Mouse (Mus musculus) liver, embryonic 11.5 days (tissue): ENCODE measurements around the gene Mgat4a. TPM values are rescaled to one million over a fixed set of nuclear protein-coding genes. Genes with fewer than 3 reads are reported as not detected.

Experiments used
- ATAC-seq: fragments of 200-750 bp; cut with Nextera tagmentation; replicated peaks from 2 replicates; pipeline ENCODE4 v1.8.0; 2017; ENCODE audit warnings: moderate number of reproducible peaks, mild to moderate bottlenecking, moderate TSS enrichment, moderate library complexity; ENCODE audit not compliant: low FRiP score
- DNase-seq: peaks from one replicate; pipeline ENCODE4 v3.0.0-alpha.2; 2017; ENCODE audit warnings: low spot score
- H3K27ac ChIP-seq: fragments of 300-500 bp; sonication (generic); 2 replicates; pipeline ENCODE4 v1.5.1; 2014; ENCODE audit warnings: mild to moderate bottlenecking, low read depth, low read length, control low read depth
- H3K27me3 ChIP-seq: fragments of 300-500 bp; sonication (generic); replicated peaks from 2 replicates; pipeline ENCODE4 v1.6.1; 2014; ENCODE audit warnings: low read length, mixed read lengths; ENCODE audit not compliant: control insufficient read depth, insufficient read depth
- H3K36me3 ChIP-seq: fragments of 300-500 bp; sonication (generic); 2 replicates; pipeline ENCODE4 v1.6.1; 2014; ENCODE audit warnings: mild to moderate bottlenecking, low read length, moderate library complexity, mixed read lengths; ENCODE audit not compliant: control insufficient read depth, insufficient read depth
- H3K4me1 ChIP-seq: fragments of 300-500 bp; sonication (generic); replicated peaks from 2 replicates; pipeline ENCODE4 v1.6.1; 2014; ENCODE audit warnings: low read length, mixed read lengths; ENCODE audit not compliant: control insufficient read depth, insufficient read depth
- H3K4me2 ChIP-seq: fragments of 300-500 bp; sonication (generic); 2 replicates; pipeline ENCODE4 v1.6.1; 2014; ENCODE audit warnings: mild to moderate bottlenecking, control low read depth, moderate library complexity
- H3K4me3 ChIP-seq: fragments of 300-500 bp; sonication (generic); 2 replicates; pipeline ENCODE4 v1.5.1; 2014; ENCODE audit warnings: low read depth, low read length, control low read depth
- H3K9ac ChIP-seq: fragments of 300-500 bp; sonication (generic); 2 replicates; pipeline ENCODE4 v1.6.1; 2014; ENCODE audit warnings: low read depth, low read length, control low read depth
- H3K9me3 ChIP-seq: fragments of 300-500 bp; sonication (generic); 2 replicates; pipeline ENCODE4 v1.6.1; 2016; ENCODE audit warnings: low read length, inconsistent platforms, mixed read lengths; ENCODE audit not compliant: control insufficient read depth
- WGBS: fragments of 180-500 bp; shearing (Covaris S2); extraction: QIAGEN DNeasy Blood & Tissue Kit; methylation state at CpG from one replicate; pipeline ENCODE4 v1.1.7; 2014; 5-methylcytosine and 5-hydroxymethylcytosine counted together
- polyA plus RNA-seq: library from polyadenylated mRNA; unstranded; fragments of >200 nt; fragmentation: Nextera tagmentation; extraction: Ambion mirVana; gene quantifications from 2 replicates; pipeline ENCODE4 v1.2.1, GENCODE M21; 2014

Gene Mgat4a
- polyA plus RNA-seq, 1 experiment from 2014 or later: 2.6 TPM

GRCm38 (mm10) chr1:37448361-37449095 lies 92.3 kb downstream of the Mgat4a start:
- no peak for DNase-seq
- 75% methylated on average over 10 of the region's 10 CpGs for WGBS

GRCm38 (mm10) chr1:37442848-37443835 lies 97.7 kb downstream of the Mgat4a start:
- no peak for DNase-seq
- no peak overlapping the region; the same call in 1 of the 2 replicates for H3K4me2 ChIP-seq
- 81% methylated on average over 16 of the region's 16 CpGs for WGBS

More at GRCm38 (mm10) chr1:37448361-37449095, 92.3 kb downstream of the Mgat4a start:
- no peaks in the 10 kb centered on the region for H3K36me3 ChIP-seq
- H3K27ac ChIP-seq: no peak overlapping the region
- no peaks in the 10 kb centered on the region for H3K27me3 ChIP-seq
- no peaks in the 10 kb centered on the region for H3K9me3 ChIP-seq
- no peak overlapping the region for H3K4me2 ChIP-seq
- no peak overlapping the region for H3K9ac ChIP-seq
- ATAC-seq: no peak
- no peaks in the 10 kb centered on the region for H3K4me1 ChIP-seq
- H3K4me3 ChIP-seq: no peak overlapping the region

GRCm38 (mm10) chr1:37436419-37436818 lies 104.4 kb downstream of the Mgat4a start:
- Histone ChIP-seq H3K27ac (no peak overlapping the region; the same call in 1 of the 2 replicates), H3K4me3 (no peak overlapping the region), H3K27me3 (no peaks in the 10 kb centered on the region), H3K9ac (no peak overlapping the region), H3K4me2 (peak overlapping the region; percentile 20), H3K36me3 (peaks cover 44% of the 10 kb centered on the region), H3K9me3 (no peaks in the 10 kb centered on the region), H3K4me1 (peaks cover 10% of the 10 kb centered on the region)
- ATAC-seq (peak; percentile 91), DNase-seq (no peak)
- WGBS: 71% methylated on average over 3 of the region's 3 CpGs

More at GRCm38 (mm10) chr1:37442848-37443835, 97.7 kb downstream of the Mgat4a start:
- H3K27ac ChIP-seq: peak overlapping the region; percentile 53; the same call in 1 of the 2 replicates
- no peaks in the 10 kb centered on the region for H3K9me3 ChIP-seq
- peak; percentile 68 for ATAC-seq
- H3K27me3 ChIP-seq: no peaks in the 10 kb centered on the region
- peaks cover 8% of the 10 kb centered on the region; the same call in 1 of the 2 replicates for H3K36me3 ChIP-seq
- H3K4me3 ChIP-seq: no peak overlapping the region
- no peaks in the 10 kb centered on the region for H3K4me1 ChIP-seq
- H3K9ac ChIP-seq: no peak overlapping the region

- Histone ChIP-seq H3K9ac (peak overlapping the region; percentile 90), H3K4me3 (peak overlapping the region; percentile 90), H3K4me1 (peaks cover 7% of the 10 kb centered on the region), H3K9me3 (no peaks in the 10 kb centered on the region), H3K36me3 (peaks cover 22% of the 10 kb centered on the region), H3K4me2 (peak overlapping the region; percentile 71), H3K27ac (peak overlapping the region; percentile 79), H3K27me3 (no peaks in the 10 kb centered on the region)
- ATAC-seq: peak; percentile 70
- no peak for DNase-seq
- WGBS: 2% methylated on average over 40 of the region's 40 CpGs
Measured at GRCm38 (mm10) chr1:37430297-37430840, 110.4 kb downstream of the Mgat4a start.

- 2% methylated on average over 57 of the region's 57 CpGs for WGBS
- ATAC-seq: peak; percentile 97
- Histone ChIP-seq H3K9ac (peak within 1 kb of the TSS; percentile 90), H3K36me3 (peaks cover 22% of the 10 kb centered on the region), H3K27ac (peak within 1 kb of the TSS; percentile 79), H3K4me1 (peaks cover 7% of the 10 kb centered on the region), H3K4me2 (peak within 1 kb of the TSS; percentile 71), H3K27me3 (no peaks in the 10 kb centered on the region), H3K9me3 (no peaks in the 10 kb centered on the region), H3K4me3 (peak within 1 kb of the TSS; percentile 90)
- DNase-seq: peak; percentile 88
Measured at GRCm38 (mm10) chr1:37429366-37430296, 111.2 kb downstream of the Mgat4a start, which contains the start of the genes Coa5 and Unc50. Gene Coa5 (minus strand): TSS chr1:37430103. Gene Unc50 (plus strand): TSS chr1:37430139.

GRCm38 (mm10) chr1:37428911-37429310 lies 111.9 kb downstream of the Mgat4a start:
- no peak for DNase-seq
- no peaks in the 10 kb centered on the region for H3K27me3 ChIP-seq
- H3K4me1 ChIP-seq: peaks cover 7% of the 10 kb centered on the region
- H3K9me3 ChIP-seq: peaks cover 4% of the 10 kb centered on the region; the same call in 1 of the 2 replicates
- ATAC-seq: no peak
- peak overlapping the region; percentile 90 for H3K9ac ChIP-seq
- H3K4me3 ChIP-seq: peak overlapping the region; percentile 90
- peaks cover 25% of the 10 kb centered on the region for H3K36me3 ChIP-seq
- no peak overlapping the region; the same call in 1 of the 2 replicates for H3K27ac ChIP-seq
- 48% methylated on average over 2 of the region's 2 CpGs for WGBS
- H3K4me2 ChIP-seq: peak overlapping the region; percentile 71

- Histone ChIP-seq H3K9ac (no peak overlapping the region), H3K36me3 (peaks cover 16% of the 10 kb centered on the region), H3K9me3 (peaks cover 4% of the 10 kb centered on the region; the same call in 1 of the 2 replicates), H3K4me2 (peak overlapping the region; percentile 17), H3K27me3 (no peaks in the 10 kb centered on the region), H3K4me3 (no peak overlapping the region), H3K27ac (no peak overlapping the region), H3K4me1 (peaks cover 7% of the 10 kb centered on the region)
- ATAC-seq (no peak), DNase-seq (no peak)
- WGBS: 89% methylated on average over 8 of the region's 8 CpGs
Measured at GRCm38 (mm10) chr1:37427144-37427875, 113.5 kb downstream of the Mgat4a start.
